Mouse (Mus musculus): ENCODE measurements around the gene Tfe3. TPM values are rescaled to one million over a fixed set of nuclear protein-coding genes. Genes with fewer than 3 reads are reported as not detected.

Gene Tfe3
- polyA plus RNA-seq, 1 experiment from 2014 or later, result 19.0 TPM

- WGBS, result 86% methylated on average over 12 of the region's 12 CpGs
- H3K4me1 ChIP-seq (ENCODE audit: control insufficient read depth, insufficient read depth, low read length), result peaks cover 12% of the 10 kb centered on the region
- no peak overlapping the region for H3K27ac ChIP-seq (ENCODE audit: low read length)
- ATAC-seq, result no peak
- H3K36me3 ChIP-seq (ENCODE audit: control insufficient read depth, insufficient read depth, low read length), result no peaks in the 10 kb centered on the region
- no peaks in the 10 kb centered on the region for H3K9me3 ChIP-seq (replicated peaks; ENCODE audit: control insufficient read depth, low read length, poor library complexity, severe bottlenecking)
- H3K9ac ChIP-seq (ENCODE audit: low read depth, low read length), result no peak overlapping the region
- H3K4me3 ChIP-seq (ENCODE audit: low read depth, low read length), result no peak overlapping the region
- H3K27me3 ChIP-seq (ENCODE audit: control insufficient read depth, insufficient read depth, low read depth, low read length), result no peaks in the 10 kb centered on the region
- H3K4me2 ChIP-seq (ENCODE audit: low read length), result no peak overlapping the region
These were observed 36.5 kb upstream of the Tfe3 start for GRCm38 (mm10) chrX:7725841-7726240.

DNA sequence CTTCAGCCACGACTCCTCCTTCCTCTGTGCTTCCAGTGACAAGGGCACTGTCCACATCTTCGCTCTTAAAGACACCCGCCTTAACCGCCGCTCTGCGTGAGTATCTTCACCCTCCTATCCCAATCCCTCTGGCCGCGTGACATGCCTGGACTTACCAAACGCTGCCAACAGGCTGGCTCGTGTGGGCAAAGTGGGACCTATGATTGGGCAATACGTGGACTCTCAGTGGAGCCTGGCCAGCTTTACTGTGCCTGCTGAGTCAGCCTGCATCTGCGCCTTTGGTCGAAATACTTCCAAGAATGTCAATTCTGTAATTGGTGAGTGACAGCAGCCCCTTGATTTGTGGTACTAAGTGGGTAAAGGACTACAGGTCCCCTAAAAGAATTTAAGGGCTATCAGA, 35.2 kb upstream of the Tfe3 start:
- no peak overlapping the region for H3K4me2 ChIP-seq (ENCODE audit: low read length)
- no peak overlapping the region for H3K9ac ChIP-seq (ENCODE audit: low read depth, low read length)
- H3K36me3 ChIP-seq (ENCODE audit: control insufficient read depth, insufficient read depth, low read length), result no peaks in the 10 kb centered on the region
- H3K4me1 ChIP-seq (ENCODE audit: control insufficient read depth, insufficient read depth, low read length), result peaks cover 12% of the 10 kb centered on the region
- no peak overlapping the region for H3K4me3 ChIP-seq (ENCODE audit: low read depth, low read length)
- WGBS, result 91% methylated on average over 13 of the region's 13 CpGs
- H3K27me3 ChIP-seq (ENCODE audit: control insufficient read depth, insufficient read depth, low read depth, low read length), result no peaks in the 10 kb centered on the region
- no peak overlapping the region for H3K27ac ChIP-seq (ENCODE audit: low read length)
- no peak for ATAC-seq
- H3K9me3 ChIP-seq (replicated peaks; ENCODE audit: control insufficient read depth, low read length, poor library complexity, severe bottlenecking), result no peaks in the 10 kb centered on the region

GRCm38 (mm10) chrX:7728215-7728921, 34.0 kb upstream of the Tfe3 start, which contains the start of gene Praf2:
TSS of gene Praf2 (plus strand) at chrX:7728439.
- peak within 1 kb of the TSS; percentile 75 for H3K27ac ChIP-seq (ENCODE audit: low read length)
- H3K4me3 ChIP-seq (ENCODE audit: low read depth, low read length), result peak within 1 kb of the TSS; percentile 49
- no peaks in the 10 kb centered on the region for H3K36me3 ChIP-seq (ENCODE audit: control insufficient read depth, insufficient read depth, low read length)
- ATAC-seq, result peak; percentile 95
- H3K27me3 ChIP-seq (ENCODE audit: control insufficient read depth, insufficient read depth, low read depth, low read length), result no peaks in the 10 kb centered on the region
- no peaks in the 10 kb centered on the region for H3K9me3 ChIP-seq (replicated peaks; ENCODE audit: control insufficient read depth, low read length, poor library complexity, severe bottlenecking)
- peaks cover 6% of the 10 kb centered on the region; the same call in 1 of the 2 replicates for H3K4me1 ChIP-seq (ENCODE audit: control insufficient read depth, insufficient read depth, low read length)
- 19% methylated on average over 42 of the region's 42 CpGs for WGBS
- peak within 1 kb of the TSS; percentile 55 for H3K4me2 ChIP-seq (ENCODE audit: low read length)
- peak within 1 kb of the TSS; percentile 65 for H3K9ac ChIP-seq (ENCODE audit: low read depth, low read length)

DNA sequence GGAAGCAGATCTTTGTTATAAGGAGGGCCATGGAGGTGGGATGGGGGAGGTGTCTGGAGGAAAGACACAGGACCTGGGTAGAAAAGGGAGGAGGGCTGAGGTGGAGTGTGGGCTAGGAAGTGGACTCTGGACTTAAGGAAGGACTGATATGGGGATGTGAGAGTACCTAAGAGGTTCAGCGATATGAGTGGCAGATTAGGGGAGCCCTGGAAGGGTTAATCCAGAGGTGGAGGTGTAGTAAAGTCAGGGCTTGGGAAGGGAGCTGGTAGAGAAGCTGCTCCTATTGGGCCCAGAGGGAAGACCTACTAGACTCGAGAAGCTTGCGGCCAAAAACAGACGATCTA, 33.5 kb upstream of the Tfe3 start:
- ATAC-seq, result no peak; the same call in 1 of the 2 replicates
- H3K9me3 ChIP-seq (replicated peaks; ENCODE audit: control insufficient read depth, low read length, poor library complexity, severe bottlenecking), result no peaks in the 10 kb centered on the region

DNA sequence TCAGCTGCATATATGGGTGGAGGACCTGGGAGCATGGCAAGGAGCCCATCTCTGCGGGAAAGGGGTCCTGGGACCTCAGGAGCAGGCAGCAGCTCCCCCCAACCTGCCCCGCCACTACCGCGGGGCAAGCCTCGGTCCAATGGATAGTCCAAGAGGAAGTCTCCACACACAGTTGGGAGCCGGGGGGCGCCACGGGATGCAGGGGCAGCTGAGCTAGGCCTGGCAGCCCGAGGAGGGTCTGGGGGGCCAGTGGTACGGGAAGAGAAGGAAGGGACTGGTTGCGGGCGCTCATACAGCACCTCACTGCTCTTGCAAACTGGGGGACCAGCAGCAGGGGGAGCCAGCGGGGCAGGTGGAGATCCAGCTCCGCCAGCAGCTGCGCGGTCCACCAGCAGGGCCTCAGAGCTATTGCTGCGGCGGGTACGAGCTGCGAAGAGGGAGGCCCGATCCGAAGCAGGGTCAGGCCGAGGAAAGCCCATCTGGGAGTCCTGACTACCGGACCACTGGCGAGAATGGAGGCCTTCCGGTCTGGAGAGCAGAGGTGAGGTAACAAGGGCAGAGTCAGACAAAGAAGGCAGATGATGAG, 28.7 kb upstream of the Tfe3 start:
- H3K36me3 ChIP-seq (ENCODE audit: control insufficient read depth, insufficient read depth, low read length), result peaks cover 15% of the 10 kb centered on the region
- peaks cover 3% of the 10 kb centered on the region; the same call in 1 of the 2 replicates for H3K4me1 ChIP-seq (ENCODE audit: control insufficient read depth, insufficient read depth, low read length)
- no peaks in the 10 kb centered on the region for H3K9me3 ChIP-seq (replicated peaks; ENCODE audit: control insufficient read depth, low read length, poor library complexity, severe bottlenecking)
- WGBS, result 29% methylated on average over 19 of the region's 26 CpGs
- no peak overlapping the region for H3K4me3 ChIP-seq (ENCODE audit: low read depth, low read length)
- H3K9ac ChIP-seq (ENCODE audit: low read depth, low read length), result peak overlapping the region; percentile 27; the same call in 1 of the 2 replicates
- no peak for ATAC-seq
- no peak overlapping the region for H3K4me2 ChIP-seq (ENCODE audit: low read length)
- no peak overlapping the region for H3K27ac ChIP-seq (ENCODE audit: low read length)
- H3K27me3 ChIP-seq (ENCODE audit: control insufficient read depth, insufficient read depth, low read depth, low read length), result no peaks in the 10 kb centered on the region

More for the DNA sequence above, 33.5 kb upstream of the Tfe3 start:
- H3K4me2 ChIP-seq (ENCODE audit: low read length), result peak overlapping the region; percentile 55
- H3K27ac ChIP-seq (ENCODE audit: low read length), result peak overlapping the region; percentile 75
- H3K4me1 ChIP-seq (ENCODE audit: control insufficient read depth, insufficient read depth, low read length), result peaks cover 6% of the 10 kb centered on the region; the same call in 1 of the 2 replicates
- peak overlapping the region; percentile 65 for H3K9ac ChIP-seq (ENCODE audit: low read depth, low read length)
- no peaks in the 10 kb centered on the region for H3K36me3 ChIP-seq (ENCODE audit: control insufficient read depth, insufficient read depth, low read length)
- peak overlapping the region; percentile 49 for H3K4me3 ChIP-seq (ENCODE audit: low read depth, low read length)
- H3K27me3 ChIP-seq (ENCODE audit: control insufficient read depth, insufficient read depth, low read depth, low read length), result no peaks in the 10 kb centered on the region
- 28% methylated on average over 4 of the region's 4 CpGs for WGBS

DNA sequence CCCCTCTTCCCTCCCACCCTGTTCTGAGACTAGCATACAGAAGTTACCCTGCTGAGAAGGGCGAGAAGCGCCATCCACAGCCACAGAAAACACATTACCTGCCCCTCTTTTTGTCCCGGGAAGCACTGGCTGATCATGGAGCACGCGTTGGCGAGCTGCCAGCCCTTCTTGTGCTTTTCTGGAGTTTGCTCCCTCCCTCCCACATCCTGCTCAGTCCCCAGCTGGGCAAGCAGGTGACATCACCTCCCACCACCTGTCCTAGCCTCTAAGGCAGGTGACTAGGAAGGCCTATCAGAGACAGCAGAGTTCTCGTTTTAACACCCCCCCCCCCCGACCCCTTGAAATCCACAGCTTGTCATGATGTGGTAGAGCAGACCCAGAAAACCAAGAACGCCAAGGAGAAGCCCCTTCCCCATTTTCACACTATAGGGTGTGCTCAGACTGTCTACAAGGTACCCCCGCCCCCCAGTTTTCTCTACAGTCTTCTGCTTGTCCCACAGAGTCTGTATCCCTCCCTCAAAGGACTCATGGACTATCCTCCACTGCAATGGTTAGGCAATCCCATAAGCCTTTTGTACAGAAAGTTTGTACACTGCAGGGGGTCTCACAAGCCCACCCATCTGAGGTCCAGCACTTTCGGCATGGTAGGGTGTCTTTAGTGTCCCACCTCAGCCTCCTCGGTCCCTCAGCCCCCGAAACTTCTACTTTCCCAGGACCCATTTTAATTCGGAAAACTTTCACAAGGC, 22.9 kb upstream of the Tfe3 start:
- no peaks in the 10 kb centered on the region for H3K27me3 ChIP-seq (ENCODE audit: control insufficient read depth, insufficient read depth, low read depth, low read length)
- H3K27ac ChIP-seq (ENCODE audit: low read length), result no peak overlapping the region
- no peak overlapping the region for H3K4me2 ChIP-seq (ENCODE audit: low read length)
- WGBS, result 74% methylated on average over 13 of the region's 14 CpGs
- H3K4me1 ChIP-seq (ENCODE audit: control insufficient read depth, insufficient read depth, low read length), result no peaks in the 10 kb centered on the region
- H3K4me3 ChIP-seq (ENCODE audit: low read depth, low read length), result no peak overlapping the region
- no peak overlapping the region for H3K9ac ChIP-seq (ENCODE audit: low read depth, low read length)
- ATAC-seq, result no peak
- H3K36me3 ChIP-seq (ENCODE audit: control insufficient read depth, insufficient read depth, low read length), result peaks cover 15% of the 10 kb centered on the region
- H3K9me3 ChIP-seq (replicated peaks; ENCODE audit: control insufficient read depth, low read length, poor library complexity, severe bottlenecking), result no peaks in the 10 kb centered on the region

DNA sequence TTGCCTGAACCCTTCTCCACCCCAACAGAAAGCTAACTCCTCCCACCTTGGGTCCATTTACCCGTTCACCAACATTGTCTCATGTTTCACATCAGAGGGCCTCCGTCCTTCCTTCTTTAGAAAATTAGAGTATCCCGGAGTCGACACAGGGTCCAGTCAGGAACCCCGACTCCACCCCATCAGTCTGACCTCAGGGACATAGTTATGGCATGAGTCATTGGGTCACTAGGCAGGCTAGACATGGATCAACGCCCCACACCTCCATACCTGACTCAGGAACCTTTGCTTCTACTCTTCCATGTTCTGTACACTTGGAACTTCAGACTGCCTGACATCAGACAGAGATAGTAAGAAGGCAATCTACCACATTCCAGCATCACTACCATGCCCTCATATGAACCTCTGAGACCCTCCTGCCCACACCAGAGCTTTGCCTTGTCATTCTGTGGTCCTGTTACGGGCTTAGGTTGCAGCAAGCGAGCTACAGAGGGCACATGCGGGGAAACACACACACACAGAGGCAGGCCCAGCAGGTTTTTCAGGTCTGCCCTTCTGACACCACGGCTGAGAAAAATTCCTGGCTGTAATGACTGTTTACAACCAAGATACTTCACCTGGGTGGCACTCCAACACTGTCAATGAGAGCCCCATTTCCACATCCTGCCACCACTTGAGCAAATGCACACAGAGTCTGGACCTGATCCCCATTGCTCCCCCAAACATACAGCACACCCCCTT, 22.1 kb upstream of the Tfe3 start:
- H3K36me3 ChIP-seq (ENCODE audit: control insufficient read depth, insufficient read depth, low read length), result peaks cover 15% of the 10 kb centered on the region
- H3K4me2 ChIP-seq (ENCODE audit: low read length), result no peak overlapping the region
- no peak for ATAC-seq
- H3K27me3 ChIP-seq (ENCODE audit: control insufficient read depth, insufficient read depth, low read depth, low read length), result no peaks in the 10 kb centered on the region
- no peak overlapping the region for H3K27ac ChIP-seq (ENCODE audit: low read length)
- no peak overlapping the region for H3K9ac ChIP-seq (ENCODE audit: low read depth, low read length)
- 80% methylated on average over 10 of the region's 10 CpGs for WGBS
- no peak overlapping the region for H3K4me3 ChIP-seq (ENCODE audit: low read depth, low read length)
- H3K4me1 ChIP-seq (ENCODE audit: control insufficient read depth, insufficient read depth, low read length), result no peaks in the 10 kb centered on the region
- no peaks in the 10 kb centered on the region for H3K9me3 ChIP-seq (replicated peaks; ENCODE audit: control insufficient read depth, low read length, poor library complexity, severe bottlenecking)

GRCm38 (mm10) chrX:7741103-7741502, 21.3 kb upstream of the Tfe3 start:
- Histone ChIP-seq H3K4me2 (ENCODE audit: low read length) (no peak overlapping the region), H3K36me3 (ENCODE audit: control insufficient read depth, insufficient read depth, low read length) (peaks cover 15% of the 10 kb centered on the region), H3K4me3 (ENCODE audit: low read depth, low read length) (no peak overlapping the region), H3K4me1 (ENCODE audit: control insufficient read depth, insufficient read depth, low read length) (no peaks in the 10 kb centered on the region), H3K9me3 (replicated peaks; ENCODE audit: control insufficient read depth, low read length, poor library complexity, severe bottlenecking) (no peaks in the 10 kb centered on the region), H3K27ac (ENCODE audit: low read length) (no peak overlapping the region), H3K27me3 (ENCODE audit: control insufficient read depth, insufficient read depth, low read depth, low read length) (no peaks in the 10 kb centered on the region), H3K9ac (ENCODE audit: low read depth, low read length) (no peak overlapping the region)
- WGBS, result 76% methylated on average over 5 of the region's 5 CpGs
- ATAC-seq, result no peak

All from midbrain, embryonic 16.5 days (tissue).